Mouse (Mus musculus): Measurements from ENCODE around the gene Vmn1r3.

DNA sequence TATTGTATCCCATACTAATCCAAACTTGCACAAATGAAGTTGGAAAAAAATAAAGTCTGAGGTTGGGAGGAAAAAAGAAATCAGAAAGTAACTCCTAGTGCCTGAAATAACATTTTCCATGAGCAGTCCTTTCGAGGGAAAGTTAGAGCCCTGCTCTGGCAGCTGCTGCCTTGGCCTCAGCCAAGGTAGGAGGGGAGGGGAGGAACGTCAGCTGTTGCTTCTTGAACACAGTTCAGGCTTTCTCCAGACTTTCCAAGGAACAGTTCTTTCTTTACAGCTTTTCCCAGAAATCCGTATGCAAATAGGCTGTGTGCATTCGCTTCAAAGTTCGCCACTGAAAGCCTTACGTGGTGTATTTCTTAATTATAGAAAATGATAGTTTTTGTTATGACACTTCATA is 46.9 kb upstream of the Vmn1r3 start:
- no peak for TF ChIP-seq CTCF (IDR thresholded peaks at IDR 0.05; ENCODE audit: low read depth, low read length)
- TF ChIP-seq POLR2A (IDR thresholded peaks at IDR 0.05; ENCODE audit: extremely low read depth, insufficient read depth, low read length): no peak
